Mouse (Mus musculus): ENCODE results near the gene 2300002M23Rik.

Gene 2300002M23Rik

GRCm38 (mm10) chr17:35567150-35567549, at the start of gene 2300002M23Rik:
2300002M23Rik (plus strand) TSS chr17:35567450.
- DNase-seq (ENCODE audit: low read depth, low spot score) = no peak

GRCm38 (mm10) chr17:35517526-35517925, 49.7 kb upstream of the 2300002M23Rik start:
- no peak for DNase-seq (ENCODE audit: low read depth, low spot score)

- no peak for DNase-seq (ENCODE audit: low read depth, low spot score)
Measured at GRCm38 (mm10) chr17:35524354-35524753, 42.9 kb upstream of the 2300002M23Rik start.

- no peak for DNase-seq (ENCODE audit: low read depth, low spot score)
Measured at GRCm38 (mm10) chr17:35526644-35527043, 40.6 kb upstream of the 2300002M23Rik start.

GRCm38 (mm10) chr17:35532360-35532759, 34.9 kb upstream of the 2300002M23Rik start:
- no peak for DNase-seq (ENCODE audit: low read depth, low spot score)

- DNase-seq (ENCODE audit: low read depth, low spot score) = no peak
Measured at GRCm38 (mm10) chr17:35532901-35533300, 34.3 kb upstream of the 2300002M23Rik start, which contains the start of gene Psors1c2. Psors1c2 (plus strand) TSS chr17:35533201.

- DNase-seq (ENCODE audit: low read depth, low spot score) = peak; percentile 40
Measured at GRCm38 (mm10) chr17:35534343-35534742, 32.9 kb upstream of the 2300002M23Rik start.

- DNase-seq (ENCODE audit: low read depth, low spot score) = no peak
Measured at GRCm38 (mm10) chr17:35537421-35537820, 29.8 kb upstream of the 2300002M23Rik start.

- no peak for DNase-seq (ENCODE audit: low read depth, low spot score)
Measured at GRCm38 (mm10) chr17:35538476-35538875, 28.8 kb upstream of the 2300002M23Rik start.

GRCm38 (mm10) chr17:35539540-35539939, 27.7 kb upstream of the 2300002M23Rik start:
- no peak for DNase-seq (ENCODE audit: low read depth, low spot score)

GRCm38 (mm10) chr17:35542761-35543411, 24.4 kb upstream of the 2300002M23Rik start:
- DNase-seq (ENCODE audit: low read depth, low spot score) = no peak

GRCm38 (mm10) chr17:35543412-35543861, 23.8 kb upstream of the 2300002M23Rik start:
- DNase-seq (ENCODE audit: low read depth, low spot score) = no peak

- no peak for DNase-seq (ENCODE audit: low read depth, low spot score)
Measured at GRCm38 (mm10) chr17:35544001-35544400, 23.2 kb upstream of the 2300002M23Rik start.

GRCm38 (mm10) chr17:35544680-35545079, 22.6 kb upstream of the 2300002M23Rik start:
- no peak for DNase-seq (ENCODE audit: low read depth, low spot score)

GRCm38 (mm10) chr17:35547465-35547864, 19.8 kb upstream of the 2300002M23Rik start:
- no peak for DNase-seq (ENCODE audit: low read depth, low spot score)

- DNase-seq (ENCODE audit: low read depth, low spot score) = no peak
Measured at GRCm38 (mm10) chr17:35548636-35549035, 18.6 kb upstream of the 2300002M23Rik start.

- no peak for DNase-seq (ENCODE audit: low read depth, low spot score)
Measured at GRCm38 (mm10) chr17:35549437-35550142, 17.7 kb upstream of the 2300002M23Rik start.

GRCm38 (mm10) chr17:35550143-35550494, 17.1 kb upstream of the 2300002M23Rik start:
- no peak for DNase-seq (ENCODE audit: low read depth, low spot score)

- no peak for DNase-seq (ENCODE audit: low read depth, low spot score)
Measured at GRCm38 (mm10) chr17:35550871-35551270, 16.4 kb upstream of the 2300002M23Rik start.

- DNase-seq (ENCODE audit: low read depth, low spot score) = no peak
Measured at GRCm38 (mm10) chr17:35551881-35552414, 15.3 kb upstream of the 2300002M23Rik start, which contains the start of gene Cdsn. Cdsn (plus strand) TSS chr17:35552128.

- DNase-seq (ENCODE audit: low read depth, low spot score) = no peak
Measured at GRCm38 (mm10) chr17:35554321-35554720, 12.9 kb upstream of the 2300002M23Rik start.

GRCm38 (mm10) chr17:35554761-35555397, 12.4 kb upstream of the 2300002M23Rik start:
- no peak for DNase-seq (ENCODE audit: low read depth, low spot score)
